Mouse (Mus musculus): ENCODE results near the gene 4430402I18Rik. TPM values are rescaled to one million over a fixed set of nuclear protein-coding genes. Genes with fewer than 3 reads are reported as not detected.
"Not testable (repeated sequence)": the region's sequence is repeated elsewhere in the genome, so short reads cannot be mapped to it uniquely, and the experiment has no call there.

The 4430402I18Rik gene
- total RNA-seq (2021): 3.6 and 4.2 TPM in 2 replicates
- long read RNA-seq, partial matches to known transcripts: 0 of 4 reads
- long read RNA-seq, other reads (novel, unspliced or antisense): 4 of 4 reads

- DNase-seq: peak; percentile 15
Measured at GRCm38 (mm10) chr19:28967652-28968051, at the start of gene 4430402I18Rik. 4430402I18Rik (minus strand) TSS chr19:28967800.

- no peak for DNase-seq
Measured at GRCm38 (mm10) chr19:29016786-29017185, 49.2 kb upstream of the 4430402I18Rik start.

GRCm38 (mm10) chr19:29016204-29016765, 48.7 kb upstream of the 4430402I18Rik start:
- no peak for DNase-seq

GRCm38 (mm10) chr19:29015410-29016203, 48.0 kb upstream of the 4430402I18Rik start:
- DNase-seq: no peak

- DNase-seq: no peak
Measured at GRCm38 (mm10) chr19:29014466-29015055, 47.0 kb upstream of the 4430402I18Rik start.

GRCm38 (mm10) chr19:29011355-29011990, 43.9 kb upstream of the 4430402I18Rik start:
- no peak for DNase-seq

GRCm38 (mm10) chr19:29009046-29009445, 41.4 kb upstream of the 4430402I18Rik start:
- DNase-seq: no peak

GRCm38 (mm10) chr19:29008069-29008706, 40.6 kb upstream of the 4430402I18Rik start:
- no peak for DNase-seq

- DNase-seq: not testable (repeated sequence)
Measured at GRCm38 (mm10) chr19:29000321-29000720, 32.7 kb upstream of the 4430402I18Rik start.

GRCm38 (mm10) chr19:28997976-28998630, 30.5 kb upstream of the 4430402I18Rik start:
- DNase-seq: no peak

GRCm38 (mm10) chr19:28995366-28995765, 27.8 kb upstream of the 4430402I18Rik start:
- DNase-seq: no peak

GRCm38 (mm10) chr19:28994870-28995269, 27.3 kb upstream of the 4430402I18Rik start:
- DNase-seq: no peak

- no peak for DNase-seq
Measured at GRCm38 (mm10) chr19:28991391-28991790, 23.8 kb upstream of the 4430402I18Rik start.

- no peak for DNase-seq
Measured at GRCm38 (mm10) chr19:28990590-28991221, 23.1 kb upstream of the 4430402I18Rik start.

- DNase-seq: peak; percentile 99
Measured at GRCm38 (mm10) chr19:28990194-28990589, 22.6 kb upstream of the 4430402I18Rik start, which contains the start of gene Cdc37l1. Cdc37l1 (plus strand) TSS chr19:28990352.

GRCm38 (mm10) chr19:28989515-28989914, 21.9 kb upstream of the 4430402I18Rik start:
- no peak for DNase-seq

- DNase-seq: no peak
Measured at GRCm38 (mm10) chr19:28982617-28983016, 15.0 kb upstream of the 4430402I18Rik start.

- DNase-seq: peak; percentile 87
Measured at GRCm38 (mm10) chr19:28974862-28975611, 7.4 kb upstream of the 4430402I18Rik start.

GRCm38 (mm10) chr19:28970251-28970650, 2.7 kb upstream of the 4430402I18Rik start:
- no peak for DNase-seq

- peak; percentile 9 for DNase-seq
Measured at GRCm38 (mm10) chr19:28969231-28969630, 1.6 kb upstream of the 4430402I18Rik start.
